Mouse (Mus musculus) ES-E14 (cell line): ENCODE results near the gene Tbc1d8. TPM values are rescaled to one million over a fixed set of nuclear protein-coding genes. Genes with fewer than 3 reads are reported as not detected.

Experiments used
- DNase-seq: peaks from one replicate; pipeline ENCODE4 v3.0.0-alpha.2; 2013; ENCODE audit warnings: low read depth, low spot score
- H3K27ac ChIP-seq: 2 replicates; pipeline ENCODE4 v1.5.1; 2012; ENCODE audit warnings: low read depth, mild to moderate bottlenecking, low read length, moderate library complexity, mixed read lengths; ENCODE audit not compliant: poor library complexity, insufficient read depth, severe bottlenecking
- H3K36me3 ChIP-seq: 2 replicates; pipeline ENCODE4 v1.6.1; 2012; ENCODE audit warnings: mild to moderate bottlenecking, low read length, moderate library complexity, mixed read lengths; ENCODE audit not compliant: control insufficient read depth, poor library complexity, insufficient read depth, severe bottlenecking
- H3K4me1 ChIP-seq, 2 experiments: fragments of 150-350 bp in 1 of 2; sonication (generic) in 1 of 2; 2 replicates each; pipeline ENCODE4 v1.6.1; 2012; ENCODE audit warnings: low read length in 2 of 2, mild to moderate bottlenecking in 1 of 2, mixed read lengths in 1 of 2; ENCODE audit not compliant: control insufficient read depth in 2 of 2, insufficient read depth in 2 of 2, poor library complexity in 1 of 2
- H3K4me3 ChIP-seq, 2 experiments: fragments of 150-350 bp in 1 of 2; sonication (generic) in 1 of 2; 2 replicates each; pipeline ENCODE4 v1.5.1; 2012; ENCODE audit warnings: low read length in 2 of 2, low read depth in 1 of 2, mild to moderate bottlenecking in 1 of 2, mixed read lengths in 1 of 2; ENCODE audit not compliant: insufficient read depth in 1 of 2, poor library complexity in 1 of 2, severe bottlenecking in 1 of 2
- H3K9ac ChIP-seq: 2 replicates; pipeline ENCODE4 v1.6.1; 2012; ENCODE audit warnings: low read depth, mild to moderate bottlenecking, low read length, mixed read lengths; ENCODE audit not compliant: poor library complexity, insufficient read depth, severe bottlenecking
- H3K9me3 ChIP-seq: fragments of 150-350 bp; sonication (generic); 2 replicates; pipeline ENCODE4 v1.6.1; 2012; ENCODE audit warnings: low read depth, mild to moderate bottlenecking, low read length; ENCODE audit not compliant: control insufficient read depth, insufficient read depth
- CHD2 ChIP-seq: IDR thresholded peaks from 2 replicates; pipeline ENCODE4 v1.6.1; 2014; ENCODE audit warnings: mild to moderate bottlenecking, low read depth, low read length, inconsistent platforms
- HCFC1 ChIP-seq: IDR thresholded peaks from 2 replicates; pipeline ENCODE4 v1.6.1; 2012; ENCODE audit warnings: low read length, inconsistent platforms, borderline replicate concordance; ENCODE audit not compliant: insufficient read depth
- MAFK ChIP-seq: IDR thresholded peaks from 2 replicates; pipeline ENCODE4 v1.6.1; 2014; ENCODE audit warnings: mild to moderate bottlenecking, low read depth, low read length, inconsistent platforms; ENCODE audit not compliant: insufficient read depth
- ZC3H11A ChIP-seq: IDR thresholded peaks from 2 replicates; pipeline ENCODE4 v1.6.1; 2012; ENCODE audit warnings: low read depth, mild to moderate bottlenecking, inconsistent platforms, low read length, borderline replicate concordance
- ZNF384 ChIP-seq: IDR thresholded peaks from 2 replicates; pipeline ENCODE4 v1.6.1; 2012; ENCODE audit warnings: low read depth, low read length, inconsistent platforms
- in situ Hi-C, 2 experiments: fragments of 600-800 bp; cut with MboI; formaldehyde crosslinking; loops; one replicate each; pipeline ENCODE4 v1.15.1; 2025; ENCODE audit warnings: low sequenced_read_pairs in 2 of 2, inconsistent platforms in 1 of 2; ENCODE audit not compliant: unreplicated experiment in 2 of 2
- total RNA-seq: library from RNA; depleted of rRNA; stranded (reverse); fragments of 300-350 nt; gene quantifications from 2 replicates; pipeline ENCODE4 v1.2.3, GENCODE M21; 2012

Tbc1d8 gene
- total RNA-seq, 1 experiment: 6.1 TPM

DNA sequence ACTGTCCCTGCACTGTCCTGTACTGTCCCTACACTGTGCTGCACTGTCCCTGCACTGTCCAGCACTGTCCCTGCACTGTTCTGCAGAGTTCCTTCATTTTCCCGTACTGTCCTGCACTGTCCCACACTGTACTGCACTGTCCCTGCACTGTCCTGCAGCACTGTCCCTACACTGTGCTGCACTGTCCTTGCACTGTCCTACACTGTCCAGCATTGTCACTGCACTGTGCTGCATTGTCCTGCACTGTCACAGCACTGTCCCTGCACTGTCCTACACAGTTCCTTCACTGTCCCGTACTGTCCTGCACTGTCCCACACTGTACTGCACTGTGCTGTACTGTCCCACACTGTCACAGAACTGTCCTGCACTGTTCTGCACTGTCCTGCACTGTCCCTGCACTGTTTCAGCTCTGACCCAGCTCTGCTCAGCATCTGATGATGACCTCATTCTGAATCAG is 21.0 kb upstream of the Tbc1d8 start:
- Histone ChIP-seq H3K9me3 (no peaks in the 10 kb centered on the region), H3K4me1 (no peaks in the 10 kb centered on the region), H3K9ac (no peak overlapping the region), H3K27ac (no peak overlapping the region), H3K36me3 (no peaks in the 10 kb centered on the region), H3K4me3 (no peak overlapping the region)
- in situ Hi-C loops: no loop called here
- DNase-seq: no peak
- TF ChIP-seq MAFK: no peak
- no peak for TF ChIP-seq ZC3H11A
- no peak for TF ChIP-seq CHD2
- no peak for TF ChIP-seq HCFC1
- no peak for TF ChIP-seq ZNF384

DNA sequence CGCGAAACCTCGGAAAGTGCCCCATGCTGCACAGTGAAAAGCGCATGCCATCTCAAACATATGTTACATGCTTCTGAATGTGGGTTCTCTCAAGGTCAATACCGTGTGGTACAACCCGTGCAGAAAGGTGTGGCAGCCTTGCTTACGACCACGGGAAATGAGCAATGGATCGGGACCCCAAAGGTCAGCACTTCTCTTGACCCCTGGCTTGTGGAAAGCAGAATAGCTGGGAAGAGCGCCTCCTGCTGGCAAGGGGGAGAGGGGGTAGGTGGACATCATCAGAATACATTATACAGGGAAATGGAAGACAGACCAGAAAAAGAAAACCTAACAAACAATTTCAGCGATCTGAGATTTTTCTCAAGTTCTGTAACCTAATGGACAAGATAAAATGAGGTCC is 19.2 kb upstream of the Tbc1d8 start:
- Histone ChIP-seq H3K4me1 (no peaks in the 10 kb centered on the region), H3K4me3 (no peak overlapping the region), H3K9ac (no peak overlapping the region), H3K27ac (no peak overlapping the region), H3K36me3 (no peaks in the 10 kb centered on the region), H3K9me3 (no peaks in the 10 kb centered on the region)
- in situ Hi-C loops: no loop called here
- no peak; the same call in 1 of the 2 replicates for TF ChIP-seq ZC3H11A
- DNase-seq: no peak

- no peaks in the 10 kb centered on the region for H3K36me3 ChIP-seq
- H3K9ac ChIP-seq: no peak overlapping the region
- no peak for DNase-seq
- no peak overlapping the region for H3K27ac ChIP-seq
- H3K9me3 ChIP-seq: no peaks in the 10 kb centered on the region
- H3K4me1 ChIP-seq: no peaks in the 10 kb centered on the region
- TF ChIP-seq ZC3H11A: no peak
- H3K4me3 ChIP-seq: no peak overlapping the region
- in situ Hi-C loops: no loop called here
Observed at GRCm38 (mm10) chr1:39496995-39497394, 18.4 kb upstream of the Tbc1d8 start.

DNA sequence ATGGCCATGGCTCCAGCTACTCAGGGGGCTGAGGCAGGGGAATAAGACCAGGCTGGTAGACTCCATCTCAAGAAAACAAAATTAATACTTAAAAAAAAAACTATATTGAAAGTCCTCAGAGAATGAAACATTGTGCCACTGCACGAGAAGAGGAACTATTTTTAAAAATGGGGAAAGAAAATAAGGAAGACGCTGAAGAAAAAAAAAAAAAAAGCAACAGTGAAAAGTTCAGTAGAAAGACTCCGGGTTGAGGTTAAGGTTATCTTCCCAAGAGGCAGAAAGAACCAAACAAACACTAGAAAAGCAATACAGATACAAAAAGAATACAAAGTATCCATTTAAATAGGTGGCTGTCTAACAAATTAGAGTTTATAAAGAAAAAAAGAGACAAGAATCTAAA is 15.1 kb upstream of the Tbc1d8 start:
- H3K27ac ChIP-seq: no peak overlapping the region
- H3K4me3 ChIP-seq: no peak overlapping the region
- H3K9ac ChIP-seq: no peak overlapping the region
- H3K36me3 ChIP-seq: no peaks in the 10 kb centered on the region
- DNase-seq: no peak
- TF ChIP-seq ZNF384: no peak
- TF ChIP-seq ZC3H11A: no peak
- no peak for TF ChIP-seq CHD2
- no peak for TF ChIP-seq MAFK
- no peak for TF ChIP-seq HCFC1
- in situ Hi-C loops: no loop called here
- H3K9me3 ChIP-seq: no peaks in the 10 kb centered on the region
- H3K4me1 ChIP-seq: no peaks in the 10 kb centered on the region

- in situ Hi-C loops: no loop called here
- no peaks in the 10 kb centered on the region for H3K36me3 ChIP-seq
- TF ChIP-seq MAFK (no peak), ZC3H11A (no peak), HCFC1 (no peak), CHD2 (no peak), ZNF384 (no peak)
- no peaks in the 10 kb centered on the region for H3K4me1 ChIP-seq
- no peak overlapping the region for H3K9ac ChIP-seq
- H3K27ac ChIP-seq: no peak overlapping the region
- H3K4me3 ChIP-seq: no peak overlapping the region
- no peak for DNase-seq
- no peaks in the 10 kb centered on the region for H3K9me3 ChIP-seq
Observed at GRCm38 (mm10) chr1:39493165-39493564, 14.6 kb upstream of the Tbc1d8 start.
